Mouse (Mus musculus) neural tube, embryonic 15.5 days (tissue): ENCODE data around the gene Fads1. TPM values are rescaled to one million over a fixed set of nuclear protein-coding genes. Genes with fewer than 3 reads are reported as not detected.
"Not testable (repeated sequence)": the region's sequence is repeated elsewhere in the genome, so short reads cannot be mapped to it uniquely, and the experiment has no call there.

Source experiments
- ATAC-seq: fragments of 200-750 bp; cut with Nextera tagmentation; 2 replicates; pipeline ENCODE4 v1.8.0; 2017; ENCODE audit warnings: mild to moderate bottlenecking, moderate TSS enrichment, moderate library complexity; ENCODE audit not compliant: low FRiP score
- H3K27ac ChIP-seq: fragments of 300-500 bp; sonication (generic); replicated peaks from 2 replicates; pipeline ENCODE4 v1.5.1; 2015; ENCODE audit warnings: mild to moderate bottlenecking, inconsistent platforms
- H3K27me3 ChIP-seq: fragments of 300-500 bp; sonication (generic); replicated peaks from 2 replicates; pipeline ENCODE4 v1.6.1; 2015; ENCODE audit warnings: inconsistent platforms
- H3K36me3 ChIP-seq: fragments of 300-500 bp; sonication (generic); 2 replicates; pipeline ENCODE4 v1.6.1; 2015; ENCODE audit warnings: inconsistent platforms
- H3K4me1 ChIP-seq: fragments of 300-500 bp; sonication (generic); 2 replicates; pipeline ENCODE4 v1.6.1; 2015; ENCODE audit warnings: inconsistent platforms
- H3K4me2 ChIP-seq: fragments of 300-500 bp; sonication (generic); 2 replicates; pipeline ENCODE4 v1.6.1; 2015; ENCODE audit warnings: inconsistent platforms, mild to moderate bottlenecking, moderate library complexity
- H3K4me3 ChIP-seq: fragments of 300-500 bp; sonication (generic); replicated peaks from 2 replicates; pipeline ENCODE4 v1.5.1; 2015; ENCODE audit warnings: mild to moderate bottlenecking, inconsistent platforms
- H3K9ac ChIP-seq: fragments of 300-500 bp; sonication (generic); replicated peaks from 2 replicates; pipeline ENCODE4 v1.6.1; 2015; ENCODE audit warnings: mild to moderate bottlenecking, inconsistent platforms
- H3K9me3 ChIP-seq: fragments of 300-500 bp; sonication (generic); replicated peaks from 2 replicates; pipeline ENCODE4 v1.6.1; 2016; ENCODE audit warnings: inconsistent platforms
- WGBS: fragments of 180-500 bp; shearing (Covaris S2); methylation state at CpG from one replicate; pipeline ENCODE4 v1.1.7; 2015; ENCODE audit warnings: mixed read lengths; 5-methylcytosine and 5-hydroxymethylcytosine counted together
- polyA plus RNA-seq: library from polyadenylated mRNA; unstranded; fragments of >200 nt; fragmentation: Nextera tagmentation; extraction: Ambion mirVana; gene quantifications from 2 replicates; pipeline ENCODE4 v1.2.1, GENCODE M21; 2015

Gene Fads1
- polyA plus RNA-seq, 1 experiment from 2014 or later: 157 TPM

GRCm38 (mm10) chr19:10167951-10168350, 14.7 kb upstream of the Fads1 start:
- Histone ChIP-seq H3K4me2 (no peak overlapping the region), H3K4me3 (no peak overlapping the region), H3K4me1 (no peaks in the 10 kb centered on the region), H3K9me3 (no peaks in the 10 kb centered on the region), H3K27me3 (no peaks in the 10 kb centered on the region), H3K9ac (no peak overlapping the region), H3K36me3 (no peaks in the 10 kb centered on the region), H3K27ac (no peak overlapping the region)
- ATAC-seq: no peak
- 85% methylated on average over 1 of the region's 1 CpGs for WGBS

GRCm38 (mm10) chr19:10168441-10168840, 14.2 kb upstream of the Fads1 start:
- 84% methylated on average over 3 of the region's 3 CpGs for WGBS
- no peak for ATAC-seq
- Histone ChIP-seq H3K9me3 (no peaks in the 10 kb centered on the region), H3K4me3 (no peak overlapping the region), H3K4me1 (no peaks in the 10 kb centered on the region), H3K9ac (no peak overlapping the region), H3K4me2 (no peak overlapping the region), H3K36me3 (no peaks in the 10 kb centered on the region), H3K27me3 (no peaks in the 10 kb centered on the region), H3K27ac (no peak overlapping the region)

GRCm38 (mm10) chr19:10169179-10169578, 13.5 kb upstream of the Fads1 start:
- Histone ChIP-seq H3K4me3 (no peak overlapping the region), H3K36me3 (no peaks in the 10 kb centered on the region), H3K4me1 (no peaks in the 10 kb centered on the region), H3K9ac (no peak overlapping the region), H3K27ac (no peak overlapping the region), H3K9me3 (no peaks in the 10 kb centered on the region), H3K27me3 (no peaks in the 10 kb centered on the region), H3K4me2 (no peak overlapping the region)
- no peak for ATAC-seq

- not testable (repeated sequence) for H3K4me2 ChIP-seq, H3K9me3 ChIP-seq, ATAC-seq, H3K4me1 ChIP-seq, H3K9ac ChIP-seq, H3K27me3 ChIP-seq, H3K4me3 ChIP-seq, H3K27ac ChIP-seq, H3K36me3 ChIP-seq
- 91% methylated on average over 3 of the region's 3 CpGs for WGBS
These were observed 12.9 kb upstream of the Fads1 start for GRCm38 (mm10) chr19:10169692-10170330.

- Histone ChIP-seq H3K4me2 (no peak overlapping the region), H3K4me3 (no peak overlapping the region), H3K36me3 (no peaks in the 10 kb centered on the region), H3K9me3 (no peaks in the 10 kb centered on the region), H3K9ac (no peak overlapping the region), H3K27me3 (no peaks in the 10 kb centered on the region), H3K4me1 (no peaks in the 10 kb centered on the region), H3K27ac (no peak overlapping the region)
- ATAC-seq: no peak
- 14% methylated on average over 1 of the region's 1 CpGs for WGBS
These were observed 12.2 kb upstream of the Fads1 start for GRCm38 (mm10) chr19:10170466-10170865.

- ATAC-seq: no peak
- Histone ChIP-seq H3K9ac (no peak overlapping the region), H3K27ac (no peak overlapping the region), H3K36me3 (no peaks in the 10 kb centered on the region), H3K4me1 (no peaks in the 10 kb centered on the region), H3K4me3 (no peak overlapping the region), H3K9me3 (no peaks in the 10 kb centered on the region), H3K27me3 (no peaks in the 10 kb centered on the region), H3K4me2 (no peak overlapping the region)
- 68% methylated on average over 7 of the region's 7 CpGs for WGBS
These were observed 11.3 kb upstream of the Fads1 start for GRCm38 (mm10) chr19:10171359-10171758.

GRCm38 (mm10) chr19:10171846-10172245, 10.8 kb upstream of the Fads1 start:
- Histone ChIP-seq H3K9ac (no peak overlapping the region), H3K4me3 (no peak overlapping the region), H3K27ac (no peak overlapping the region), H3K4me1 (no peaks in the 10 kb centered on the region), H3K9me3 (no peaks in the 10 kb centered on the region), H3K36me3 (no peaks in the 10 kb centered on the region), H3K27me3 (no peaks in the 10 kb centered on the region), H3K4me2 (no peak overlapping the region)
- ATAC-seq: no peak

- Histone ChIP-seq H3K27me3 (no peaks in the 10 kb centered on the region), H3K4me2 (no peak overlapping the region), H3K4me3 (no peak overlapping the region), H3K27ac (no peak overlapping the region), H3K9ac (no peak overlapping the region), H3K4me1 (no peaks in the 10 kb centered on the region), H3K9me3 (no peaks in the 10 kb centered on the region), H3K36me3 (no peaks in the 10 kb centered on the region)
- ATAC-seq: no peak
- 89% methylated on average over 5 of the region's 5 CpGs for WGBS
These were observed 9.5 kb upstream of the Fads1 start for GRCm38 (mm10) chr19:10173116-10173718.

- no peak overlapping the region for H3K27ac ChIP-seq
- H3K4me2 ChIP-seq: no peak overlapping the region
- no peak overlapping the region for H3K9ac ChIP-seq
- 97% methylated on average over 7 of the region's 7 CpGs for WGBS
- no peak overlapping the region for H3K4me3 ChIP-seq
- H3K4me1 ChIP-seq: no peaks in the 10 kb centered on the region
- no peaks in the 10 kb centered on the region for H3K27me3 ChIP-seq
- ATAC-seq: no peak
- no peaks in the 10 kb centered on the region for H3K9me3 ChIP-seq
- H3K36me3 ChIP-seq: no peaks in the 10 kb centered on the region
These were observed 8.7 kb upstream of the Fads1 start for GRCm38 (mm10) chr19:10173844-10174539.

GRCm38 (mm10) chr19:10174956-10175355, 7.7 kb upstream of the Fads1 start:
- H3K4me1 ChIP-seq: no peaks in the 10 kb centered on the region
- no peak overlapping the region for H3K9ac ChIP-seq
- no peak overlapping the region for H3K4me2 ChIP-seq
- no peak for ATAC-seq
- 79% methylated on average over 4 of the region's 4 CpGs for WGBS
- H3K4me3 ChIP-seq: no peak overlapping the region
- no peaks in the 10 kb centered on the region for H3K36me3 ChIP-seq
- H3K9me3 ChIP-seq: no peaks in the 10 kb centered on the region
- H3K27ac ChIP-seq: no peak overlapping the region
- no peaks in the 10 kb centered on the region for H3K27me3 ChIP-seq

GRCm38 (mm10) chr19:10176477-10176876, 6.2 kb upstream of the Fads1 start:
- Histone ChIP-seq H3K4me2 (no peak overlapping the region), H3K9ac (no peak overlapping the region), H3K27me3 (no peaks in the 10 kb centered on the region), H3K27ac (no peak overlapping the region), H3K9me3 (no peaks in the 10 kb centered on the region), H3K4me3 (no peak overlapping the region), H3K36me3 (no peaks in the 10 kb centered on the region), H3K4me1 (no peaks in the 10 kb centered on the region)
- 72% methylated on average over 1 of the region's 1 CpGs for WGBS
- ATAC-seq: no peak

GRCm38 (mm10) chr19:10176941-10177372, 5.7 kb upstream of the Fads1 start:
- Histone ChIP-seq H3K36me3 (no peaks in the 10 kb centered on the region), H3K4me2 (no peak overlapping the region), H3K9me3 (no peaks in the 10 kb centered on the region), H3K9ac (no peak overlapping the region), H3K27me3 (no peaks in the 10 kb centered on the region), H3K27ac (no peak overlapping the region), H3K4me3 (no peak overlapping the region), H3K4me1 (peaks cover 3% of the 10 kb centered on the region)
- 56% methylated on average over 7 of the region's 7 CpGs for WGBS
- no peak for ATAC-seq
